Mouse (Mus musculus) erythroblast, embryonic 14.5 days (primary cell): ENCODE results near the gene Arhgap8.

Source experiments
- GATA1 ChIP-seq: IDR thresholded peaks from 2 replicates; pipeline ENCODE4 v1.6.1; 2012; ENCODE audit warnings: low read length, inconsistent platforms, mixed read lengths
- TAL1 ChIP-seq: IDR thresholded peaks from 3 replicates; pipeline ENCODE4 v1.6.1; 2012; ENCODE audit warnings: low read length, inconsistent platforms, mixed read lengths

DNA sequence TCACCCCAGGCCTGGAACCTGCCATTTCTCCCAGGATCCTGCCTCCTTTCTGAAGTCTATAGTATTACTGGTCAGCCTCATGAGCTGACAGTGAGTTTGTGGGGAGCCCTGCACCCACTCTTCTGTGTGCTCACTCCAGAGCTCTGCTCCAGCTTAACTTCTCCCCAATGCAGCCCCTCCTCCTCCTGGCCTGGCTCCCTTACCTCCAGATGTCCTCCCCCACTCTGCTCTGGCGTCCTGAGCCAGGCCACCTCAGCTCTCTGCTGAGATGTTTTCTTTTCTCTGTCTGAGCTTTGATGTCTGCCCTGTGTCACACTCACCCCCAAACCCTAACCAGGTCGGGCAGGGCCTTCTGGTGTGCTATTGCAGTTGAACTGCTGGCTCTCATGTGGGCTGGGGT lies 24.5 kb downstream of the Arhgap8 start:
- TF ChIP-seq GATA1, result no peak
- TF ChIP-seq TAL1, result no peak
